Mouse (Mus musculus) kidney, postnatal 4 days (tissue): Measurements from ENCODE around the gene Ghr.

Source experiments
- DNase-seq, 2 experiments: peaks; one replicate each; pipeline ENCODE4 v3.0.0; 2021; ENCODE audit warnings: mixed read lengths in 2 of 2

Ghr gene

DNA sequence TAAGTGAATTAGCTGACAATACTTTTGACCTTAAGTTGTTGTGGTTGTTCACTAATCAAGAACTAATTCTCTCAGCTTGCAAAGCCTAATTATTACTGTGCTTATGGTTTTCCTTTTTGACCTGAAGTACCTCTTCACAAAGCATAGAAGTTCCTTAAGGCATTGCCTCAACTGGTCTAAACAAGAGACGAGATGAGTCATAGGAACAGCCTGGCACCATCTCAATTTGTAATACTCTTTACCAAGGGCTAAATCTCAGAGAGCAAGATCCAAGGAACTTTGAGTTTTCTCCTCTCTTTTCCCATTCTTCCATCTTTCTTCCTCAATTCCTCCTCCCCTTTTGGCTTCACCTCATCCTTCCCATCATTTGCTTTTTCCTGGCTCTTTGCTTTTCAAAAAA, 69.3 kb downstream of the Ghr start:
- DNase-seq = no peak

DNA sequence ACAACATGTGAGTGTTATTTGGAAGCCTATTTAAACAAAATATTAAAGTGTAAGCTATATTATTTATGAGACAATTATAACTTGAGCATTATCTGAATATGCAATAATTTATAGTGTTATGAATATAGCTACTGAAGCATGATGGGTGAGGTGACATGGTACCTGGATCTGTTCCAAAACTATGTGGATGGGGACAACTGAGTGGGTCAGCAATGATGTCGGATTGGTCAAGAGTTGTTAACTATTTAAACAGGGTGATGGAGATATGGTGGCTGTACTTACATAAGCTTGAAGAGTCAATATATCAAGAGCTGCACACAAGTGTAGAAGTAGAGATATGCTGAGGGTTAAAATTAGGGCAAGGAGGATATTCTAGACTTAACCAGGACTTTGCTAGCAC, 70.9 kb downstream of the Ghr start:
- DNase-seq = no peak

- no peak for DNase-seq
Measured at GRCm38 (mm10) chr15:3511639-3512171, 71.6 kb downstream of the Ghr start.

DNA sequence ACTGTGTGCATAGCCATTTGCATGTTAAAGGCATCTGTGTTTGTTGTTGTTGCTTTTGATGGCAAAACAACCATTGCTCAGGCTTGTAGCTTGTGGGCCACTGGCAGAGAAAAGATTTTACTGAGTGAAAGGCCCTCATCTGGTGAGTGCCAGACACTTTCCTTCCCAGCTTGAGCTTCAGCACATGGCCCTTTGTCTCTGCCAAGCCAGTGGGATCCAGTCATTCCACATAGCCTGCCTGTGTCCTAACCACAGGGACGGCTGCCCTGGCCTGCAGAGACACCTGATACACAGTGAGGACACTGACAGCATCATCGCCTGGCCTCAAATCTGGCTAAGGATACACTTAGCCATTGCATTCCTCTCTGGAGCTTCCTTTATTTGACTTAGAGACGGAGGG, 74.2 kb downstream of the Ghr start:
- DNase-seq = no peak

DNA sequence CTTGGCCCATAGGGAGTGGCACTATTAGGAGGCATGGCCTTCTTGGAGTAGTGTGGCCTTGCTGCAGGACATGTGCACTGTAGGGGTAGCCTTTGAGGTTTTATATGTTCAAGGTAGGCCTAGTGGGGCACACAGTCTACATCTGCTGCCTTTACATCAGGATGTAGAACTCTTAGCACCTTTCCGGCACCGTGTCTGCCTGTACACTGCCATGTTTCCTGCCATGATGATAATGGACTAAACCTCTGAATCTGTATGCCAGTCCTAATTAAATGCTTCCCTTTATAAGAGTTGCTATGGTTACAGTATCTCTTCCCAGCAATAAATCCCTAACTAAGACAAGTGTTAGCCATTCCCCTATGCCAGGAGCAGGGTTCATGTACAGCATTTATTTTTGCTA, 76.0 kb downstream of the Ghr start:
- no peak for DNase-seq

DNA sequence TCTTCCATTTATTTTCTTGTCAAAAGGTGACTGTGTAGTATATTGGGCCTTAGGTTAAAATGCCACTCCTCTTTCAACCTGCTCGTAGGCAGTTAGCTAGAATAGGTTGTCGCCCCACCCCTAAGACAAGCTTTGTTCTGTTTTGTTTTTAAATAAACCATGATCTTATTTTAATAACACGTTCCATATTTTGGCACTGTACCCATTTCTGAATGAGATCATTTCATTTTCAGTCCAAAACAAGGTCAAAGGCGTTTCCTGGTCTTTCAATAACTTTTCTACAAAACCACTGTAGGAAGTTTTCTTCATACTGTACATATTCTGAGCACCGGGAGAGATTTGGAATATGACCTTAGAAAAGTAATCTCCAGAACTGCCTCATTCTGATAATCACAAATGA, 78.6 kb downstream of the Ghr start:
- no peak for DNase-seq

DNA sequence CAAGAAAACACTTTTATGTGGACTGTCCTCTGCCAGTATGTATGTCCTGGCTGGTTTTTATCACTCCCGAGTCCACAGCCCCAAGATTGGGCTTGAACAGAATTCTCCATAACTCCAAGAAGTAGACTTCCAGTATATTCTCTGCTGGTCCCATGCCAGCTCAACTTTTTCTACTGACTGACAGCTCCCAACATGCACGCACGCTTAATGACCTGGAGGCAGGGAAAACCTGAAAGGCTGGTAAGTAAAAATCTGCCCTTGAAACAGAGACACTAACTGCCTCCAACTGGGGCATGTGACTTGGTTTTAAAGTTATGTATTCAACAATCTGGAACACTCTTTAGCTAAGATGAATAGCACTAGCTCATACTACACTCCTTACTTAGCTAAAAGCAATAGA, 81.6 kb downstream of the Ghr start:
- no peak for DNase-seq

GRCm38 (mm10) chr15:3499020-3499419, 84.3 kb downstream of the Ghr start:
- no peak for DNase-seq

DNA sequence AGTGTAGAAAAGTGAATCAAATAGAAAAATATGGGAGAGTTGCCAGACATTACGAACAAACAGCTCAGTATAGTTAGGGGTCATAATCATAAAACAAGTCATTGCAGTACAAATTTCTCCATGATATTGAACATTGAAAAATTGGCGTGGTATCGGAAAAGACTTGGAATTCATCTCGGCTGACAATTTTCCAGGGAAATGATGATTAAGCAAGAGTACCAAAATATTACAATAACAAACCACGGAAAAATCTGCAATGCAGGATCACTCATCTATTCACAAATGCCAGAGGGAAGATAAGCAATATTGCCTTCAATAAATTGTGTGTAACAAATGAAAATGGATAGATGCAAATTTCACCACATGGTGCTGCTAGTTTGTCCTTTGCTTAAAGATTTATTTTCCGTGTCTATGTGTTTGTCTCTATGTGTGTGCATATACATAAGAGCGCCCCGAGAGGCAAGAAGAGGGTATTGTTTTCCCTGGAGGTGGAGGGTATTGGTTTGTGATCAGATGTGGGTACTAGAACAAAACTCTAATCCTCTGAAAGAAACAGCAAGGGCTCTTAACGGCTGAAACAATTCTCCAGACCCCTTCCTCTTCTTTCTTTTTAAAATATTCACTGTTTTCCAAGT, 85.2 kb downstream of the Ghr start:
- no peak for DNase-seq

DNA sequence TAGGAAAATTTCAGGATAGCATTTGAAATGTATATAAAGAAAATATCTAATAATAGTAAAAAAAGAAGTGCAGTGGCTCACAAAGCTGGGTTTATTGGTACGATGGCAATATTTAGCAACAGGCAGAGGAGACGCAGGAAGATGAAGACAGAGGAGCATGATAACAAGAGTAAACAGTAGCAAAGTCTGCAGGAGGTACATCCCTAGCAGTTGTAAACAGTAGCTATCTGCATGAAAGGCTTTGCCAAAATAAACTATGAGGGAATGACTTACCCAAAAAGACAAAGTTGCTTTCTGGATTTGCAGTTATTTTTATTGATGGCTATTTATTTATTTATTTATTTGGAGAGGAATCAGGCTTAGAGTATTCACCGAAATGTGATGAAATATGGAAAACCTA, 92.4 kb downstream of the Ghr start:
- no peak for DNase-seq

DNA sequence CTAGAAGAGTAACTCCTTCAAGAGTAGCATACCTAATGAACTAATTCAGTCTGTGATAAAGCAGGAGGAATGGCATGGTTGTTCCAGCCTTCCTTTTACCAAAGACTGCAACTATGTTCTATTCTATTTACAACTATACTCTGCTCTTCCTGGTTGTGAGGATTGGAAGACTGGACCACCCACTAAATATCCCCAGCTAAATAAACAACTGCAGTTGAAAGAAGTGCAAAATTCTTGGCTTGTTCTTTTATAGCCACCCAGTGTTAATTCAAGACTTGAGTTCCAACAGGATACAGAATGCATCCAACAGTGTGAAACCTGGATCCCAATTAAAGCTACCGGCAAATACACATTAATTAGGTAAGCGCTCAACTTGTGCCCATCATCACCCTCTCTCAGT, 93.3 kb downstream of the Ghr start:
- DNase-seq = no peak

DNA sequence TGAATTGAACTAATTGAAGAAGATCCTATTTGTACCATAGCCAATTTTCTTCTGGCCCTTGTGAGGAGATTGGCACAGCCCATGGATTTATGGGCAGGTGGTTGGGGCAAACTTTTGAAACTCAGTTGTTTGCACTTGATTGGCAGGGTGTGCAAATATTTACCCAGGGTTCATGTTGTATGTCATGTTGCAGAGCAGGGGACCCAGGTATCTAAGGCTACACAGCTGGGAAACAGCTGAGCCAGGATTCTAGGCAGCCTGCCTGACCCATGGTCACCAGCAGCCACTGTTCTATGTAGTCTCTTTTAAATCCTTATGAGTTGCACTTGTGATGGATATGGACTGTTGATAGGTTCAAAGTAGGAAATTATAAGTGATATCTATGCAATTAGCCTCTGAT, 94.1 kb downstream of the Ghr start:
- no peak for DNase-seq

GRCm38 (mm10) chr15:3488601-3489000, 94.7 kb downstream of the Ghr start:
- no peak for DNase-seq

- DNase-seq = no peak
Measured at GRCm38 (mm10) chr15:3486691-3487090, 96.6 kb downstream of the Ghr start.

DNA sequence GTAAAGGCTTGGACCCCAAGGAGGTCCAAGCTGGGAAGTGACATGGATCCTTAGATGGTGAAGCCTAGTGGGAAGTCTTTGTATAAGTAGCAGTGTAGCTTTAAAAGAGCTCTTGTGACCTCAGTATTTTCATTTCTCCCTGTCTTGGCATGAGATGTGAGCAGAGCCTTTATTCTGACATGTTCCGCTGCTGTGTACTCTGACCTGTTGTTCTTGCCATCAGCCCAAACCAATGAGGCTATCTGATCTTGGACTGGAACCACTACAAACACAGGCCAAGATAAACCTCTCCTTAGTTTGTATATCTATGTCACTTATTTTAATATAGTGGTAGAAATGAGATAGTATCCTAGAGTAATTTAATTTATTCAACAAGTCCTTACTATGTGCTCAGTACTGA, 97.9 kb downstream of the Ghr start:
- DNase-seq = no peak

- no peak for DNase-seq
Measured at GRCm38 (mm10) chr15:3483451-3483850, 99.8 kb downstream of the Ghr start.

- no peak for DNase-seq
Measured at GRCm38 (mm10) chr15:3469230-3469629, 114.1 kb downstream of the Ghr start.

DNA sequence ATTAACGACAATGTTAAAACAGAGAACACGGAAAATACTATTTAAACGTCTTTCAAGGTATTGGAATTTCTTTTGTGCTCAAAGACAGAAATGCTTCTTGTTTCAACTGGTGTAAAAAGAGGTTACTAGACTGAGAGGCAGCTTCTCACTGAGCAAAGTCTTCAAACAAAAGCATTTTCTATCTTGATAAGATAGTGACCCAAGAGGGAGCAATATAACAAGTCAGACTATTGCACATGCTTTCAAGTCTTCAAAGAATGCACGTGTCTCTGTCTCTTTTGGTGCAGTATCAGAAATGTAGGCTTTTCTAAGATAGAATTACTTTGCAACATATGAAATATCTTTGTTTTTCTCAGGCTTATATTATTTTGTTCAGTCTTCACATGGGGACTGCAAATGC, 116.7 kb downstream of the Ghr start:
- DNase-seq = no peak

DNA sequence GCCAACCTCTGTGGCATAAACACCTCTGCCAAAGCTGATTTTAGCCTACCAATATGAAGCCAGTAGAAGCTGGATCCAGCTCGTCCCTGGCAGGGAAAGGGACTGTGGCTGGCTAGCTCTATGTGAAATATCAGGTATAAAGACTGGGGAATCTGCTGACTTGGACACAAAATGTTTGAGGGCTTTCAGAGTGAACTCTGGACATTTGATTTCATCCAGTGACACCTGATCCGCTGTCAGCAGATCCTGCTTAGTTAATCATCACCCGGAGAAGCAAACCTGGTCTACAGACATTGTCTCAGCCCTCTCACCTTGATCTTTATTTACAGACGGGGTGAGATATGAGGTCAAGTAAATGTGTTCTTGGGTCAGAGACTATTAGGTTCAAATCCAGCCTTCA, 118.5 kb downstream of the Ghr start:
- DNase-seq = peak; percentile 21 to 29

DNA sequence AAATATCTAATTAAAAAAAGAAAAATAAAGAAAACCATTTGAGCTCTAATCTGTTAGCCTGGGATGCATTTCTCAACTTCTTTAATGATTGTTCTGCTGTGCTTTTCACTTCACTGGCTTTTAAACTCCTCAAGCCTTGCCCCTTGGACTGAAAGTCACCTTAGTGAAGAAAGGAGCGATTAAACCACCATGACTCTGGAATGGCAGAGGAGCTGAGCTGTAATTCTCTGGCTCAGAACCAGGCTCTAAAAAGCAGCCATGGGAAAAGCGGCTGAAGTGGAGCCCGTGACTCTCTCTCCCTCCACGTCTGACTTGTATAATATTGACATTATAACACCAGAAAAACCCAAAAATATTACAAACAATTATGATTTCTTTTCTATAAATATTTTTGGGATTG, 126.7 kb downstream of the Ghr start:
- peak in 1 of 2 experiments; percentile 18 for DNase-seq

DNA sequence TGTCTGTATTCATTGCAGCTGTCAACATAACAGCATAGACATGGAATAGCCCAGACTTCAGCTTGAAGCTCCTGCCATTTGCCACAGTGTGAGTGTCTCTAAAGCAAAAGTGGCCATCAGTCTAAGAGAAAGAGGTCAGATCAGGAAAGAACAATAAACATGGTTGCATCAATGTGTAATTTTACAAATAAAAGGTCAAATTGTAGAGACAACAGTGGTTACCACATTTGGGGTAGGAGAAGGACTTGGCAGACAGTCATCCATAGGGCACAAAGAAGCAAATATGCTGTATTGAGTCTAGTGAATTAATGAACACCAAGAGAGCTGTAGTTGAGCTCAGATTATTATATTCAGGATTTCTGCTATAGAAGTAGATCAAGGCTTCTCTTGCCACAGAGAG, 127.7 kb downstream of the Ghr start:
- no peak for DNase-seq

DNA sequence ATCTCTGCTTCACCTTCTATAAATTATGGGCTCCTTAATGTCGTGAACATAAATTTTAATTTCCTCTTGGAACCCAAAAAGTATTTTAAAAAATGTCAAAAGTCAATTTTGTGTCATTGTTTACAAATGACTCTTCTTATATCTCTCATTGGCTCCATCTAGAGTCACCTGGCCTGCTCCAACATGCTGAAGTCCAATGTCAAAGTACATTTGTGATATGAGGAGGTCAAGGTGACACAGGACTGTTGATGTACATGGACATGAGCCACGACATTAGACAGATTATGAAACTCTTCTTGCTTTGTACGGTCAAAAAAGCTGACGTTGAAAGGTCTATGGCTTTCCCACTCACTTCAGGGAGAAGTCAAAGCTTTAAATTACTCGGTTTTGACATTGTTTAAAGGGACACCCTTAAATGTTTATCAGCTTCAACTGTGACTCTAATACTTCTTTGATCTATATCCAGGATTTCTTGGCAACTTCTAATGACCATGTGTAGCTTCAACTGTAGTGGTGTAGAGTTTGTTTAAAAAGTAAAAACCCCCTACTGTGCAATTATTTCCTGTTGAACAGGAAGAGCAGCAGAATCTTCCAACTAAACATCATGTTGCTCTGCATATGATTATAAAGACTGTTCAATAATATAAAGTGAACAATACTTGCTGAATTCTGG, 131.1 kb downstream of the Ghr start:
- no peak for DNase-seq

- DNase-seq = no peak
Measured at GRCm38 (mm10) chr15:3449564-3449963, 133.7 kb downstream of the Ghr start.

GRCm38 (mm10) chr15:3445285-3445909, 137.9 kb downstream of the Ghr start:
- no peak for DNase-seq
